8 mouse cellular contexts compared by ENCODE assay signal in the genomic region with DNA sequence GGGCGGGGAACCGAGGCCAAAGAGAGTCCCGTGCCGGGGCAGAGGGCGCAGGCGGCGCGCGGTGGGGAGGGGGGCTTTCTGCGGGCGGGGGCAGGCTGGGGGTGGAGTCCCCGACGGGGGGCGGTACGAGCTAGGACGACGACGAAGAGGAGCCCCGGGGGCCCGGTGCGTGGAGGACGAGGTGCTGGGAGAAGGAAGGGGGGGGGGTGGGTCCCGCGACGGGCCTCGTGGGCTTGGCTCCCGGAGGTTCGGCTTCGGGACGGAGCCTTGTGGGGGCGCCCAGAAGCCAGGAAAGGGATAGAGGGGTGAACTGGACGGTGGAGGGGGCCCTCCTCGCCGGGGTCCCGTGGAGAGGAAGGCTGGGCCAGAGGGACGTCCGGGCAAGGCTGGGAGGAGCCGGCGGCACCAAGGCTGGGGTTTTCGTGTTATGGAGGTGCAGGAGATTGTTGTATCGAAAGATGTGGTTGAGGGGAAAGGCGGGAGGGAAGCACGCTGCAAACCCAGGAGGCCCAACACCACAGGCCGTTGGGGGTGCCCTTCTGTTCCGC. TPM values are rescaled to one million over a fixed set of nuclear protein-coding genes. Genes with fewer than 3 reads are reported as not detected.
DNase-seq lines count a peak whose midpoint lies in the region; ATAC-seq and TF ChIP-seq lines count a peak whose summit lies in the region.

No protein-coding gene starts in this region.

- H3K27ac ChIP-seq in forebrain, embryonic 10.5 days: peak overlapping the region; percentile 85
- H3K27ac ChIP-seq in hindbrain, embryonic 16.5 days (ENCODE audit: low read depth, low read length): peak overlapping the region; percentile 81; the same call in 1 of the 2 replicates
- no peak overlapping the region for H3K27ac ChIP-seq in liver, embryonic 14.5 days
- H3K27ac ChIP-seq in neural tube, embryonic 15.5 days (replicated peaks): peak overlapping the region; percentile 80

- H3K9ac ChIP-seq in hindbrain, embryonic 16.5 days (ENCODE audit: low read depth, low read length): peak overlapping the region; percentile 70
- peak overlapping the region; percentile 65 for H3K9ac ChIP-seq in liver, embryonic 14.5 days (replicated peaks)
- H3K9ac ChIP-seq in neural tube, embryonic 15.5 days (replicated peaks): peak overlapping the region; percentile 66

- H3K9me3 ChIP-seq in forebrain, embryonic 10.5 days: no peaks in the 10 kb centered on the region; the same call in 1 of the 2 replicates
- H3K9me3 ChIP-seq in hindbrain, embryonic 16.5 days (ENCODE audit: control insufficient read depth, low read length): 0 out of 2 replicates have a peak, but pooled peaks cover 3% of the 10 kb centered on the region
- no peaks in the 10 kb centered on the region for H3K9me3 ChIP-seq in liver, embryonic 14.5 days (ENCODE audit: control insufficient read depth, low read length)
- H3K9me3 ChIP-seq in neural tube, embryonic 15.5 days (replicated peaks): no peaks in the 10 kb centered on the region

- peak; percentile 11 for DNase-seq in gastrocnemius, postnatal 10 days
- no peak for DNase-seq in gastrocnemius, adult 18-20 months (ENCODE audit: low spot score)
- DNase-seq in adrenal gland, adult 2 months: peak; percentile 43
- DNase-seq in forebrain, embryonic 10.5 days (ENCODE audit: extremely low spot score, low spot score): peak; percentile 24
- no peak for DNase-seq in liver, embryonic 14.5 days (ENCODE audit: low read depth in 3 of 3, low spot score in 3 of 3)
- no peak for DNase-seq in layer of hippocampus, postnatal 14 days (ENCODE audit: low spot score in 2 of 2)

- no peak for TF ChIP-seq EP300 in liver, embryonic 14.5 days (IDR thresholded peaks at IDR 0.05; ENCODE audit: low read depth)

- ATAC-seq in hindbrain, embryonic 16.5 days: no peak
- ATAC-seq in liver, embryonic 14.5 days (ENCODE audit: insufficient read depth): no peak
- no peak for ATAC-seq in neural tube, embryonic 15.5 days (ENCODE audit: low FRiP score)

- H3K36me3 ChIP-seq in forebrain, embryonic 10.5 days (replicated peaks): peaks cover 7% of the 10 kb centered on the region
- H3K36me3 ChIP-seq in hindbrain, embryonic 16.5 days (ENCODE audit: control insufficient read depth, insufficient read depth, low read length): no peaks in the 10 kb centered on the region
- H3K36me3 ChIP-seq in liver, embryonic 14.5 days (replicated peaks; ENCODE audit: control insufficient read depth, insufficient read depth, low read depth): no peaks in the 10 kb centered on the region
- no peaks in the 10 kb centered on the region for H3K36me3 ChIP-seq in neural tube, embryonic 15.5 days

- H3K4me1 ChIP-seq in forebrain, embryonic 10.5 days: peaks cover 23% of the 10 kb centered on the region
- H3K4me1 ChIP-seq in hindbrain, embryonic 16.5 days (ENCODE audit: control insufficient read depth, insufficient read depth, low read depth, low read length): peaks cover 11% of the 10 kb centered on the region; the same call in 1 of the 2 replicates
- peaks cover 3 to 10% of the 10 kb centered on the region in 2 experiments; a peak in 2 of 4 replicates for H3K4me1 ChIP-seq in liver, embryonic 14.5 days (replicated peaks; ENCODE audit: control insufficient read depth in 2 of 2, insufficient read depth in 2 of 2, low read length in 1 of 2)
- H3K4me1 ChIP-seq in neural tube, embryonic 15.5 days: peaks cover 9% of the 10 kb centered on the region; the same call in 1 of the 2 replicates

- peaks cover 23% of the 10 kb centered on the region for H3K27me3 ChIP-seq in forebrain, embryonic 10.5 days (ENCODE audit: poor library complexity, severe bottlenecking)
- H3K27me3 ChIP-seq in hindbrain, embryonic 16.5 days (replicated peaks; ENCODE audit: control insufficient read depth, insufficient read depth, low read length): no peaks in the 10 kb centered on the region
- H3K27me3 ChIP-seq in liver, embryonic 14.5 days (ENCODE audit: control insufficient read depth, insufficient read depth, low read length): peaks cover 2% of the 10 kb centered on the region; the same call in 1 of the 2 replicates
- no peaks in the 10 kb centered on the region for H3K27me3 ChIP-seq in neural tube, embryonic 15.5 days (replicated peaks)

- peak overlapping the region; percentile 65 for H3K4me3 ChIP-seq in forebrain, embryonic 10.5 days
- peak overlapping the region; percentile 59 for H3K4me3 ChIP-seq in hindbrain, embryonic 16.5 days (ENCODE audit: low read length)
- H3K4me3 ChIP-seq in liver, embryonic 14.5 days (ENCODE audit: insufficient read depth in 1 of 2, low read depth in 2 of 2, low read length in 2 of 2): peak overlapping the region; percentile 40 to 69
- peak overlapping the region; percentile 55 for H3K4me3 ChIP-seq in neural tube, embryonic 15.5 days (replicated peaks)

- TF ChIP-seq CTCF in liver, embryonic 14.5 days (IDR thresholded peaks at IDR 0.05; ENCODE audit: low read depth): no peak

- 18% methylated on average over 36 of the region's 45 CpGs for WGBS in forebrain, embryonic 10.5 days
- 8% methylated on average over 24 of the region's 45 CpGs for WGBS in hindbrain, embryonic 16.5 days
- WGBS in liver, embryonic 14.5 days (ENCODE audit: insufficient replicate concordance): 11% methylated on average over 41 of the region's 45 CpGs
- 11% methylated on average over 25 of the region's 45 CpGs for WGBS in neural tube, embryonic 15.5 days

- peak overlapping the region; percentile 58 for H3K4me2 ChIP-seq in hindbrain, embryonic 16.5 days (ENCODE audit: low read length)
- peak overlapping the region; percentile 79 for H3K4me2 ChIP-seq in liver, embryonic 14.5 days (ENCODE audit: low read depth)
- H3K4me2 ChIP-seq in neural tube, embryonic 15.5 days: peak overlapping the region; percentile 74

RNA-seq across cellular contexts. Expression of a gene that starts 4.3 kb away (rescaled TPM):
- total RNA-seq in gastrocnemius, postnatal 10 days (2021): 1 to 10 TPM; 6.4 to 8.2 TPM
- total RNA-seq in gastrocnemius, adult 18-20 months (2021): 1 to 10 TPM; 5.8 to 7.5 TPM
- total RNA-seq in adrenal gland, adult 2 months (2021): 10 to 100 TPM in 1 of 2 experiments, 1 to 10 TPM in 1; 9.4 to 11.5 TPM
- 3.6 and 5.2 TPM in 2 replicates for polyA plus RNA-seq in adrenal gland, adult 2 months (2012; rRNA removed)
- polyA plus RNA-seq in forebrain, embryonic 10.5 days (2016; fragmentation: Nextera tagmentation; extraction: Ambion mirVana): 5.1 and 6.2 TPM in 2 replicates
- polyA plus RNA-seq in hindbrain, embryonic 16.5 days (2015; fragmentation: Nextera tagmentation; extraction: Ambion mirVana): 6.8 and 7.3 TPM in 2 replicates
- polyA plus RNA-seq in liver, embryonic 14.5 days (2012; rRNA removed): 2.1 and 2.3 TPM in 2 replicates
- polyA plus RNA-seq in liver, embryonic 14.5 days (2014; fragmentation: Nextera tagmentation; extraction: Ambion mirVana): 3.5 and 3.9 TPM in 2 replicates
- polyA plus RNA-seq in neural tube, embryonic 15.5 days (2015; fragmentation: Nextera tagmentation; extraction: Ambion mirVana): 5.1 and 7.2 TPM in 2 replicates
- total RNA-seq in layer of hippocampus, postnatal 14 days (2021): 10 to 100 TPM; 16.4 to 17.7 TPM

Comparison
In these comparisons a context has a peak if more than half of its experiments do, and no peak if none do; other contexts are left out.
1. DNase-seq: peak in gastrocnemius, postnatal 10 days (single experiment), adrenal gland, adult 2 months (single experiment) and forebrain, embryonic 10.5 days (single experiment); none in gastrocnemius, adult 18-20 months (single experiment), liver, embryonic 14.5 days (0 of 3) and layer of hippocampus, postnatal 14 days (0 of 2).
2. Peak in every context shown above with its lines, with median percentiles within 50 percentile points of each other: H3K4me3 ChIP-seq, H3K4me2 ChIP-seq and H3K9ac ChIP-seq.